Mouse (Mus musculus) MEL (cell line): ENCODE results near the gene Tlx1.

ENCODE experiments used
- CTCF ChIP-seq, 3 experiments: IDR thresholded peaks in 2 of 3; conservative IDR thresholded peaks in 1 of 3; 2 replicates each; pipeline ENCODE4 v1.5.1; 2011 to 2012; ENCODE audit warnings: low read length in 3 of 3, low read depth in 2 of 3, mild to moderate bottlenecking in 2 of 3, improper control_type of control experiment in 1 of 3, inconsistent platforms in 1 of 3, mixed read lengths in 1 of 3, moderate library complexity in 1 of 3; ENCODE audit not compliant: control insufficient read depth in 1 of 3, insufficient read depth in 1 of 3, poor library complexity in 1 of 3, severe bottlenecking in 1 of 3
- HCFC1 ChIP-seq: IDR thresholded peaks from 2 replicates; pipeline ENCODE4 v1.6.1; 2012; ENCODE audit warnings: low read depth, mild to moderate bottlenecking, inconsistent platforms, low read length, improper control_type of control experiment, moderate library complexity
- JUND ChIP-seq: IDR thresholded peaks from 2 replicates; pipeline ENCODE4 v1.6.1; 2011; ENCODE audit warnings: low read depth, mild to moderate bottlenecking, improper control_type of control experiment, low read length
- KAT2A ChIP-seq: conservative IDR thresholded peaks from 2 replicates; pipeline ENCODE4 v1.6.1; 2012; ENCODE audit warnings: low read depth, low read length, improper control_type of control experiment, inconsistent platforms
- POLR2A ChIP-seq, 2 experiments: IDR thresholded peaks; 2 replicates each; pipeline ENCODE4 v1.6.1; 2011 to 2012; ENCODE audit warnings: low read length in 2 of 2, mild to moderate bottlenecking in 2 of 2, control low read depth in 1 of 2, improper control_type of control experiment in 1 of 2, low read depth in 1 of 2, moderate library complexity in 1 of 2; ENCODE audit not compliant: control insufficient read depth in 1 of 2, insufficient read depth in 1 of 2, poor library complexity in 1 of 2
- RAD21 ChIP-seq: IDR thresholded peaks from 2 replicates; pipeline ENCODE4 v1.6.1; 2011; ENCODE audit warnings: mild to moderate bottlenecking, low read depth, low read length, improper control_type of control experiment
- ZKSCAN1 ChIP-seq: IDR thresholded peaks from 2 replicates; pipeline ENCODE4 v1.6.1; 2012; ENCODE audit warnings: low read depth, mild to moderate bottlenecking, inconsistent platforms, low read length, improper control_type of control experiment, moderate library complexity
- ZNF384 ChIP-seq: IDR thresholded peaks from 2 replicates; pipeline ENCODE4 v1.6.1; 2012; ENCODE audit warnings: low read depth, mild to moderate bottlenecking, inconsistent platforms, low read length, improper control_type of control experiment

DNA sequence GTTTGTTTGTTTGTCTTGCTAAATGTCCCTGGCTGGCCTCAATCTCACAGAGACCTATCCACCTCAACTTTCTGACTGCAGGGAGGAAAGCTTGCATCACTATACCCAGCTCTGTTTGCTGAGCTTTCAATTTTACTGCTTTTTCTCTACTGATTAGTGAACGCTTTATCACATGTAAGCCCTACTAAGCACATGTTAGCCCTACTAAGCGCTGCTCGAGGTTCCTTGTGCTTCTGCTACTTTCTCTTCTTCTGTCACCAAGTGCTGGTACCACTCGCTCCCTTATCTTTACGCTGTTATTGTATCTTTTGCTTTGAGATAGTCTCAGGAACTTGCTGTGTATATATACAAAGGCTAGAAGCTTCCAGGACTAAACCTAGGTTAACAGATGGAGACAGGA is 30.0 kb downstream of the Tlx1 start:
- no peak for TF ChIP-seq POLR2A (IDR thresholded peaks at IDR 0.05; ENCODE audit: control insufficient read depth in 1 of 2, insufficient read depth in 1 of 2, low read depth in 1 of 2, low read length in 2 of 2, poor library complexity in 1 of 2)
- peak; percentile 100 for TF ChIP-seq ZKSCAN1
- no peak for TF ChIP-seq JUND
- no peak for TF ChIP-seq RAD21
- TF ChIP-seq KAT2A: no peak
- TF ChIP-seq HCFC1: no peak
- TF ChIP-seq ZNF384: no peak
- no peak for TF ChIP-seq CTCF (IDR thresholded peaks at IDR 0.05 in 2 of 3, conservative IDR thresholded peaks at IDR 0.05 in 1 of 3; ENCODE audit: control insufficient read depth in 1 of 3, insufficient read depth in 1 of 3, low read depth in 2 of 3, low read length in 3 of 3, poor library complexity in 1 of 3, severe bottlenecking in 1 of 3)
